Mouse (Mus musculus): ENCODE data around the gene Ptgds.

Ptgds gene

DNA sequence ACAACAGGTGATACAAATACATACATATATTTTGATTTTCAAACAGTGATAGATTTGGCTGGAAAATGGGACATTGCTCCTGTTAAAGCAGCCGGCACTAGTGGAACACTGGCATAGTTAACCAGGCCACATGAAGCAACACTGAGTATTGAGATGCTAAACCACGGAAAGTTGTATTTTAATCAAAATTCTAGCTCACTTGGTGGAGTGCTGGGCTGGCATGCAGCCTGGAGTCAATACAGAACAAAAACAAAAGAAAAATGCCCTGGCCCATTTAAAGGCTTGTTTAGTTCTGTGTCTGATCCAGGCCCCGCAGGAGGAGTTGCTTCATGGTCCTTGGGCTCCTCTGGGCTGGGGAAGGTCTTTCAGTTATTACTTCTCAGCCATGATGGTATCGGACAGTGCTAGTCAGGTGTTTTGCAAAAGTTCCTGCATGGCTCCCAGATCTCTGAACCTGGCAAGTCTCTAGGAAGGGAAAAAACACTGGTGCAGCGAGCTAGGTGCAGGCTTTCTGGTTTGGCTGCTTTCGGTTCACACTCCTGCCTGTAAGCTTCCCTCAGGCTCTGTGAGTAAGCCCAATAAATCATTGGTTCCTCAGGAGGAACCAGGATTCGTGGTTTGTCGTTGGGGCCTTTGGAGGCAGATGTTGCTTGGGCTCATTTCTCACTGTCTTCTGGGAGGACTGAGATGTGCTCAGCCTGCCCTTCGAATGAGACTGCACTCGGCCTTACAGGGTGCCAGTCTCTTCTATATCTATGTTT is 9.9 kb upstream of the Ptgds start:
- DNase-seq = no peak

DNA sequence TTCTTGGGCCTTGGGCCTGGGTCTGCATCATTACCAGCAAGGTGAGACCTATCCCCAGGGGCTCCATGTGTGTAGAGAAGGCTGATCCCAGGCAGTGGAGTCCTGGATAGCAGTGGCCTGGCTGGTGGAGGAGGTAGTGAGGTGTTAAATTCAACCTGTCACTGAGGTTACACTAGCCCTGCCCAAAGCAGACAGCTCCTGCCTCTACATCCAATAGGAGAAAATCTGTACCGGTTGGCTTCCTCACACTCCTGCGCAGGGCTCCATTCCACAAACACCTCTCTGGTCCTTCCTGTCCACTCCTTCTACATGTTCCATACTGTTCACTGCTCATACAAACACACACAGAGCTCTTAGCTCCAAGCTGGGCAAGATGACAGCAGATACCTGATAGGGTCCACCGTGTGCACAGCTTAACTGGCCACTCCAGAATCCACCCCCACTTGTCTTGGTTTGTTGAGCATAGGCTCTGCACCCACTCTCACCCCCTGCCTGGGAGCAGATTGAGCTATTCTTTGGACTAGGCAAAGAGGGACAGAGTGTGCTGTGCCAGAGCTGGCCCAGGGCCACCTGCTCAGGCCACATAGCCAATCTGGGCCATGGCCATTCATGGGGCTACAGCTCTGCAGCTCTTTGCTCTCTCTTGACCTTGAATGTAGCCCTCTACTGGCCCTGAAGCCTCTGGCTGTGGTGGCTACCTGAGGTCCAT is 8.3 kb upstream of the Ptgds start:
- no peak for DNase-seq

DNA sequence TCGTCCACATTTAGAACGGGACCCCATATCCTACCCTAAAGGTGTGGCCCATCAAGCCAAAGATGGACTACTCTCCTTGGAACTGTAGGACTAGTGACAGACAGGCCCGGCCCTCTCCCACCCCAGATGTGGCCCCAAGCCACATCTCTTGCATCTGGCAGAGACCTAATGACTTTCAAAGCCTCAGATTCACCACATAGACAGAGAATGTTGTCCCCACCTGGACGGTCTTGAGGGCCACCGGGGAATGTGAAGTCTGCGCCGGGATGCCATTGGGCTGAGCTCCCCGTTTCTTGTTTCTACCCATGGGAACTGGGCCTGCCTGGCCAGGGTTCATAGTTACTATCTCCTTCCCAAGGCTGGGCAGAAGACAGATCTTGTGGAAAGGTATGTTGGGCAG is 7.7 kb upstream of the Ptgds start:
- no peak for DNase-seq

DNA sequence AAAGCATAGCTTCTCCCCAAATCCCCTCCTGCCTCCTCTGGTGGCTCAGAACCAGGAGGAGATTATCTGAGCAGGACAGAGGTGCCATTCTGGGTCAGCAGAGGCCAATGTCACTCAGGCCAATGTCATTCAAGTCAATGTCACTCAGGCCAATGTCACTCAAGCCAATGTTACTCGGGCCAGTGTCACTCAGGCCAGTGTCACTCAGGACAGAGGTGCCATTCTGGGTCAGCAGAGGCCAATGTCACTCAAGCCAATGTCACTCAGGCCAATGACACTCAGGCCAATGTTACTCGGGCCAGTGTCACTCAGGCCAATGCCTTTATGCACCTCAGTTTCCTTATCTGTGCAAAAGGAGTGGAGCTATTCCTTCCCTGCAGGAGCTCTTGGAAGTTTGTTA is 2.7 kb upstream of the Ptgds start:
- no peak for DNase-seq

DNA sequence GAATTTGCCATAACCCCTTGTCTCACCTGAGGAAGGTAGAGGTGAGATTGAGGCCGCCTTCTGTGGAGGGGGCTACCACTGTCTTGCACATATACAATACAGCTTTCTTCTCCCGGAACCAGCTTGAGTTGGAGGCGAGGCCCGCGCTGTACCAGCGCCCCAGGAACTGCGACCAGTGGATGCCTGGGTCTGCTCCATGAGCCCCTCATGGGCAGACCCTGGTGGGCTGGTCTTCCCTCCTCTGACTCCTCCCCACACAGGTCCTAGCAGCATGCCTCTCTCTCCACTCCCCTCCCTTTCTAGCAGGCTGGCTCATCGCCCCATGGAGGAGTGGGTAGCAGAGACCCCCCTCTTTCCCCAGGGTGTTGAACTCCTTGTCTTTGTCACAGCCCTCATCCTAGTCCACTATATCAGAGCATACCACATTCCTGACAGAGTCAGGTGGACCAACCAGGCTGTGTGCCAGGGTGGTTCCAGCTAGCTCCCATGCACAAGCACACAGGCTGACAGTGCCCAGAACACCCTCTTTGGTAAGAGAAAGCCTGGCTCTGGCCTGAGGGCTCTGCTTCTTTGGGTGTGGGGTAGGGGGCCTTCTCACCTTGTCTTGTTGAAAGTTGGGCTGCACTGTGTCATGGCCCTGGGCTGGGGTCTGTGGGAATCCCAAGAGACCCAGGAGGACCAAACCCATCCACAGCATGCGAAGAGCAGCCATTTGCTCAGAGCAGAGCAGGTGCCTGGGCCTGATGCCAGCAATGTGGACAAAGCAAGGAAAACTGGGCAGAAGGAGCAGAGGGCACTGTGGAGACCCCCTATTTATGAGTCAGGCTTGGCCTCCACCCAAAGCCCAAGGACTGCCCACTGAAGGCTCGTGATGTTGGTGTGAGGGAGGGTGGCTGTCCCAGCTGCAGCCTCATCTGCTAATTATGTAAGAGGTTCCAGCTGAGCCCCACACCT is 607 bp downstream of the Ptgds start:
- no peak for DNase-seq

DNA sequence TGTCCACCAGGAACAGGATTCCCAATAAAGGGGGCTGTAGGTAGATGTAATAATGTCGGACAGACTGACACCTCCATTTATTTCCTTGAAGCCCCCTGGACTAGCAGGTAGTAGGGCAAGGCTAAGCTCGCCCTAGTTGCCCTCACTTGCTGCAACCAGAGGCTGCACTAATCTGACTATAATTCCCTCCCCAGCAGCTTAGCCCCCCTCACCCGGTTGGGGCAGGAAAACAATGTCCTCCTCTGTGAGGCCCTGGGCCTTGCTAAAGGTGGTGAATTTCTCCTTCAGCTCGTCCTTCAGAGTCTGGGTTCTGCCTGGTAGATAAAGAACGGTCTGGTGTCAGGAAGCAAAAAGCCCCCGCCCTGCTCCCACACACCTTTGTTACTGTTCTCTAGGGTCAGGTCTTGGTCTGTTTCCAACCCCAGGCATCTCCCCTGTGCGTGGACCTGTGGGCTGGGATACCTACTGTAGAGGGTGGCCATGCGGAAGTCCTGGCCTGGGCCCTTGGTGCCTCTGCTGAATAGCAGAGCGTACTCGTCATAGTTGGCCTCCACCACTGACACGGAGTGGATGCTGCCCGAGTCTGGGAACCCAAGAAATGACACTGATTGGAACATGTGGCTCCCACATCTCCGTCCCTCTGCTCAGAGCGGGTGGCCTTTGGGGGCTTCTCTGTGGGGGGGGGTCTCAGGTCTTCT is 2.1 kb downstream of the Ptgds start:
- no peak for DNase-seq

DNA sequence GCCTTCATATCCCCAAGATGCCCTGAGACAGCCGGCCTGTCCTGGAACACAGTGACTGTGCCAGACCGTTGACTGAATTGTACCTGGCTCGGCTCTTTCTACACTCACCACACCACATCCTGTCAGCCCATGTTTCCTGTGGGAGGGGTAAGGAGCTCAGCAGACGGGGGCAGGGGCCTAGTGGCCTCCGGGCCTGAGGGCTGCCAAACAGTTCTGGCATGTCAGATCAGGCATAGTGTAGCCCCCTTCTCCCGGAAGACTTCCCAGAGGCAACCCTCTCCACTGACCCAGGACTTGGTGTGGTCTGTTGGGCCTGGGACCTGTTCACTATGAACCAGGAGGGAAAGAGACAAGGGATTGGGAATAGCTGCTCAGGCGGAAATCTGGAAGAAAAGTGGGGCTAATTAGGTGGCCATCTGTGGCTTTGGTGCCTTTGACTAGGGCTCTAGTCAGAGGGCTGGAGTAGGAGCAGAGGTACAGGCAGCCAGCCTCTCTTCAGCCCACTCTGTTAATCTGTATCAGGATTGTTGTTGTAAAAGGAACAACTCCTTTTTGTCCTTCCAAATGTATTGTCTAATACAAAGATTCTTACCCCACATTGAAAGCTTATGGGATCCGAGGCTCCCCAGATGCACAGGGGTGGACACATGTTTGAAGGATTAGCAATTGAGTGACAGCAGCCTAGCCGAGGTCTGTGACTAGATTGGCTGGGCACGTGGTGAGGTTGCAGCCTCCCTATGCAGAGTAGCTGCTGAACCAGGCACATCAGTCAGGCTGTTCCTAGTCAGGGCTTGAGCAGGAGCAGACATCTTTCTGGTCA is 3.8 kb downstream of the Ptgds start:
- peak; percentile 7 to 27 for DNase-seq

DNA sequence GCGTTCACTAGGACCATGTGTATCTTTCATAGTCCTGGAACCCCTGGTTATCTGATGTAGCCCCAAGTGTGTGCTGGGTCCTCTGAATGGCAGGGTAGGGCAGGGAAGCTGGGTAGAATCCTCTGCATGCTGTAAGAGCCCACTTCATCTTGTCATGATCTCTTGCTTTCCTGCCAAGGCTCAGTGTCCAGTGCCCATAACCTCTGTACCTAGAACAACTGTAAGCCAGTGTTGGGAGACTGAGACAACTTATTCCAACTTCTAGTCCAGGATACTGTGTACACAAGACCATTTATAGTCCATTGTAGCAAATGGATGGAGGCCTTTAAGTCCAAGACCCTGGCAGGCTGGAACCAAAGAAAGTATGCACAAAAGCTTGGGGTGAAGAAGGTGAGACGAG is 4.6 kb downstream of the Ptgds start:
- DNase-seq = no peak

DNA sequence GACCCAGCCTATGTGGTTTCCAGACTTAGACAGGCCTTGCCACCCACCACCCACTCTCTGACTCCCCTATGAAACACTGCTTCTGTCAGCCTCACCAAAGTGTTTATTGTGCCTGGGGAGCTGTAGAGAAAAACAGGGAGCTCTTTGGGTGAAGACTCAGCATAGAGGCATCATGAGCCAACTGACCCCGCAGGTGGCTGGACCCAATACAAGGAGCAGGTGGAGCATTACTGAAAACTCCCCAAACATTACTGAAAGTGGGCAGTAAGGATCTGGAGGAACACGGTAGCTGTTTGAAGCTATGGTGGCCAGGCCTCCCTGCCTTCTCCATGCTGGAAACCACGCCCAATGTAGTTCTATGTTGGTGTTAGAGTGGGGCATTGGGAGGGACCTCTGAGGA is 6.2 kb downstream of the Ptgds start:
- no peak for DNase-seq

DNA sequence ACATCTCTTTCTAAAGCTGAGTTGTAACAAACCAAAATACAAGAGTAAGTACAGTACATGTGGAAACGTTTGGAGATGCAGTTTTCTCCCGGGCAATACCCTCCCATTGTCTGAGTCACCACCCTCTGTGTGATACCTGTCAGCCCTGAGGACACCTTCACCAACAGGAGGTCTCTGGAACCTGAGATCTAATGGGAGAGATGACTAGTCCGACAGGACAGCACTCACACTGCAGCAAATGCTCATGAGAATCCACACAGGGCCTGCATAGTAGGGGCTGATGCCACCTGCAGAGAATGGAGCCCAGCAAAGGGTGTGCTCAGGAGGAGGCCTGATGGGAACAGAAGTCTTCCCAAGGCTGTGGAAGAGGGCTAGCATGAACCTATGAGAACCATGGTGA is 8.4 kb downstream of the Ptgds start:
- DNase-seq = no peak

DNA sequence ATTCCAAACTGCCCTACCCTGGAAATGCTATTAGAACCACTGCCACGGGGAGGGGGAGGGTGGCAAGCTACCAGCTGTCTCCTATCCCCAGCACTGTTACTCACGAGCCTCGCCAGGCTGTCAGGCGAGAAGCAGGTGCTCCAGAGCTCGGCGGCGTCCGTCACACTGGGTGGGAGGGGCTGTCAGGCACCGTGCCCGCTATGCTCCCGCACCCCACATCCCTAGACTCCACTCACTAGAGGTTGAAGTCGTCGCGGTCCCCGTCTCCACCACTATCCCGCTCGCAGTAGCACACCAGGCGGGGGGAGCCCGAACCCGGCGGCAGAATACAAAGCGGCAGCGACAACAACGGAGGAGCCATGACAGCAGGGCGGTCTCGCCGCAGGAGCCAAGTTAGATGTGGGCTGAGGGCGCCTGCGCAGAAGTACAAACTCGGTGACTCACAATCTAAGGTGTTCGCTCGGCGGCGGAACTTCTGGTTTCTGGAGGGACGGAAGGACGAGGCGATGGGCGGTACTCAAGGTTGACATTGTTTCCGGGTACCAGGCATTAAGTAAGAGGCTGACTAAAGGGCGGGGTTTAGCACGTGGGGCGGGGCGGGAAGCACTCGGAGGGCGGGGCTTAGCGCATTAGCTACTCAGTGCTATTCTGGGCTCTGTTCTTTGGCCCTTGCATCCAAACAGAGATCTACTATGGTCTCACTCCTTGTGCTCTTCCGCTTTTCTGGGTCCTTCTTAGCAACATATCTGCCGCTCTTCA is 9.1 kb downstream of the Ptgds start, which contains the start of gene Paxx:
Gene Paxx, minus strand, starts transcription at position 544 of the 759 bp plus-strand sequence.
- peak; percentile 97 for DNase-seq

DNA sequence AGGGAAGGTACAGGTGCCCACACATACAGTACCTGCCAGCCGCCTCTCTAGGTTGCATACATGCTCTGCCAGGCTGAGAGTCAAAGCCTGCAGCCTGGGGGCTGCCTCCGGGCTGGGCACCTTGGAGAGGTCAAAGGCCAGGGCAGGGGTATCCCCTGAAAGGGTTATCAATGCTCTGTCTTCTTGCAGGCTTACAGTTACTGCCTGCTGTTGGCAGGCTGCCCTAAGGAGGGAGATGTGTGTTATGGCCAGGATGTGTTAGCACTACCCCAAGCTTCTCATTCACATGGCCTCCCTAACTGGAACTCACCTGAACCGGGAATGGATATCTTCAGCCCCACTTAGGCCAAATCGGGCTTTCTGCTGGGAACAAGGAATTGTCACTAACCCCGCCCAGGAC is 9.7 kb downstream of the Ptgds start:
- no peak for DNase-seq

DNA sequence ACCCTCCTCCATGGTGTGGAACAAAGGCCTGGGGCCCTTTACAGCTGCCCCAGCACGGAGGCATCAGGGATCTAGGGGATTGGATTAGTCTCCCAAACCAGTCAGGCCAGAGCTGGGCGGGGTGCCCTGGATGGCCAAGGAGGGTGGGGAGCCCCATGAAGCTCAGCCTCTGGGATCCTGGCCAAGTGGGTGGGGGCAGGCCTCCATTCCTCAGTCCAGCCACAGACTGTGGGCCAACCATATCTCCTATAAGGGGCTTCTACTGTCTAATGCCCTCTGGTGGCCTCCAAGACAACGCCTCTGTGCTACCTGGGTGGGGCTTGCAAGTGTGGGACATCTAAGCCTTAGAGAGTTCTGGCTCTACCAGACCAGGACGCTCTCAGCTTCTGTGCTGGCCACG is 10.9 kb downstream of the Ptgds start:
- DNase-seq = peak; percentile 82 to 86

DNA sequence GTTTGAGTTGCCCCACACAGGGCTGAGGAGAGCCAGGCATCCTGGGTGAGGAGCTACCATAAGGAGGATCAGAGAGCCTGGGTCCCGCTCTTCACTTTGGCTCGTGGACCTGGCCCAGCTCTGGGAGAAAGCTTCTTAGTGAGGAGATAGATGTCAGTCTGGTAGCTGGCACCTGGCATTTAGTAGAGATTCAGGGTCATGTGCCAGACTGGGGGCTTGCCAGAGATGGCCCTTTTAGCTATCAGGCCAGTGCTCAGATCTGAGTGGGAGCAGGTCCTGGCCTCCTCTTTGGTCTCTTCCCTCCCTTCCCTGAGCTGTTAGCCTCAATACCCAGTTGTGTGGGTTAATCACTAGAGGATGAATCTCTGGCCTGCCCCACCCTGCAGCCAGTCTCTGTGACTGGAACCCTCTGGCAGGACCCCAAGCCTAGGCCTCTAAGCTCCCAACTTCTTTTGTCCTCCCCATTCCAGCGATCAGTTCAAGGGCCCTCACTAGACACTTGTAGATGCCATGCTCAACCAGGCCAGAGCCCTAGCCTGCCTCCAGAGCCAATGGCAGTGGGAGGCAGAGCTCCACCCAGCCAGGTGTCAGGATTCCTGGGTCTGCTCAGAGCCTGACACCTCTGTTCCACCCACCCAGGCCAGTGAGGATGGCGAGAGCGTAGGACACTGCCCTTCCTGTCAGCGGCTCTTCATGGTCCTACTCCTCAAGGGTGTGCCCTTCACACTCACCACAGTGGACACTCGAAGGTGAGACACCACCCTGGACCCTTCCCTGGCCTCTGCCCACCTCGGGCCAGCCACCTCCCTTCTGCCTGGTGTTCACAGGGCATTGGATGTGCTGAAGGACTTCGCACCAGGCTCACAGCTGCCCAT is 12.6 kb downstream of the Ptgds start:
- DNase-seq = peak; percentile 89 to 93

DNA sequence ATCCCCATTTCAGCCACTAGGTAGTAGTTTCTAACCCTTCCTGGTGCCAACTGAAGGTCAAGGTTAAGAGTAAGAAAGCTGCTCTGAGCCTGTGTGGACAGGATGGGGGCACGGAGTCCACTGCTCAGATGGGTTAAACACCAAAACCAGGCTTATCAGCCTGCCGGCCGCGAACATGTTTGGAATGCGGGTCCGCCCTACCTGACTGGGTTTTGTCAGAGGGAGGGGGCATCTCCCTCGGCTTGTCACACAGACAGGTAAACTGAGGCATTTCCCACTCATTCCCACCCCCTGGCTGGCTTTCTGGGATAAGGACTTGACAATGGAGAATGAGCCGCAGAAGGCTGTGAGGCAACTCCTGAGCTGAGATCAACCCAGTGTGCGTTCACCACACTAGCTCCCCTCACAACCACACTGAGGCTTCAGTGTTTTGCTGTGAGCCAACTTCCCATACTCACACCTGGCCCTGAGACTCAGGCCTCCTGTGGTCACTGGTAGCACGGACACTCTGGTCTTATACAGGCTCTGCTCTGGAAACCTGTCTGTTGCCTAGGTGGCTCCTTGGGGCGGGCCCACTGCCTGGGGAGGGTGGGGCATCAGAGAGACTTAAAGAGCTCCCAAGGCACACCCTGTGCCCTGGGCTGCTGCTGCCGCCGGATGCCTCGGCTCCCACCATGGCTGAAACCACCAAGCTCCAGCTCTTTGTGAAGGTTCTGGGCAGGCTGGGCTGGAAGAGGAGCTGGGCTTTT is 13.5 kb downstream of the Ptgds start, which contains the start of gene Clic3:
Gene Clic3, plus strand, starts transcription at position 634 of the 749 bp plus-strand sequence.
- peak; percentile 87 to 92 for DNase-seq

DNA sequence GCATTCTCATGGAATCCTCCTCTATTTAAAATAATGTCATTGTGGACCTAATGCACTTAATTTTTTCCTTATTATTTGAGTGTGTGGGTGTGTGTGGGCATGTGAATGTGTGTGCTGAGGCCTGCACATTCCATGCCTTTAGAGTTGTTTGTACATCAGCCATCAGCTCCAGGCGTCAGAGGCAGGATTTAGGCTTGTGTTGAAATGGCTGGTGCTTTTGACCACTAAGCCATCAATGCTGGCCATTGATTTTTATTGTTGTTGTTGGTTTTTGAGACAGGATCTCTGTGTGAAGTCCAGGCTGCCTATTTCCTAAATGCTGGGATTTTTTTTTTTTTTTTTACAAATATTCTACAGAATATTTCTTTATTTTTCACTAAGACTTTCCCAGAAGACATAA is 16.9 kb downstream of the Ptgds start:
- DNase-seq = no peak

DNA sequence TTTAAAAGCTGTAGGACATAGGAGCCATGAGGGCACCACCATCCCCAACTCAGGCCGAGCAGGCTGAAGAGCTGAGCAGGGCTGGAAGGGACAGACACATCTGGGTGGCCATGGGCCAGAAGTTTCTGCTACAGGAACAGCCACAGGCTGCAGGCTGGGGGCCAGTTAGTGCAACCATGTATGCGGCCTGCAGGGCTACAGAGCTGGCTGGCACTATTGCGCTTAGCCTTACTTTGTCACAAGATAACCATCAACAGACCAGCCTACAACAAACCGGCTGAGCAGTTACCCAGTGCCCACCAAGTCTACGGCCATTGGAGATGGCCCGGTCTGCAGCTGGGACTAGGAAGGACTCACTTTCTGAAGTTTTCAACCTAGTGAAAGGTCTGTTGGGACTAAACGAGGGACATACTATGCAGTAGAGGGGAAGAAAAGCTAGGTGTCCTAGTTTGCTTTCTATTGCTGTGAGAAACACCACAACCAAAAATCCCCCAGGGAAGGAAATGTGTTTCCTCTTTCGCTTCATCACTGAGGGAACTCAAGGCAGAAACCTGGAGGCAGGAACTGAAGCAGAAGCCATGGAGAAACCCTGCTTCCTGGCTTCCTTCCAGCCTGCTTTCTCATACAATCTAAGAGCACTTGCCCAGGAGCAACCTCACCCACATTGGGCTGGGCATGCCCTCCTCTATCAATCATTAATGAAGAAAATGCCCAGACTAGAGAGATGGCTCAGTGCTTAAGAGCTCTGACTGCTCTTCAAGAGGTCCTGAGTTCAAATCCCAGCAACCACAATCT is 18.8 kb downstream of the Ptgds start:
- peak in 1 of 2 experiments; percentile 36 for DNase-seq

DNA sequence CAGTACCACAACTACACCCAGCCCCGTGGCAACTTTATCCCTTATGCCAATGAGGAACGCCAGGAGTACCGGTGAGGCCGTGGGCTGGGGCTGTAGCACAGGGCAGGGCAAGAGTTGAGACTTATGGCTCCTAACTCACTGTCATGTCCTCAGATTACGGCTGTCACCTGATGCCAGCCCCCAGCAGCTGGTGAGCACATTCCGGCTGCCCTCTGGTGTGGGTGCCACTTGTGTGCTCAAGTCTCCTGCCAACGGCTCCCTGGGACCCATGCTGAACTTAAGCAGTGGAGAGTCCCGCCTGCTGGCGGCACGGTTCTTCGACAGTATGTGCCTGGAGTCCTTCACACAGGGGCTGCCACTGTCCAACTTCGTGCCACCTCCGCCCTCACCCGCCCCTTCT is 27.2 kb downstream of the Ptgds start:
- DNase-seq = no peak

All from lung, adult 18-20 months (tissue).